Mouse (Mus musculus) intestine, embryonic 16.5 days (tissue): ENCODE results near the gene Celsr1. TPM values are rescaled to one million over a fixed set of nuclear protein-coding genes. Genes with fewer than 3 reads are reported as not detected.

Experiments used
- ATAC-seq: fragments of 200-750 bp; cut with Nextera tagmentation; 2 replicates; pipeline ENCODE4 v1.8.0; 2017; ENCODE audit warnings: moderate TSS enrichment, moderate library complexity
- H3K27ac ChIP-seq: fragments of 300-500 bp; sonication (generic); 2 replicates; pipeline ENCODE4 v1.5.1; 2014; ENCODE audit warnings: mild to moderate bottlenecking, low read length
- H3K27me3 ChIP-seq: fragments of 300-500 bp; sonication (generic); replicated peaks from 2 replicates; pipeline ENCODE4 v1.6.1; 2014; ENCODE audit warnings: low read length, control low read depth, mixed read lengths; ENCODE audit not compliant: control insufficient read depth, insufficient read depth
- H3K36me3 ChIP-seq: fragments of 300-500 bp; sonication (generic); 2 replicates; pipeline ENCODE4 v1.6.1; 2014; ENCODE audit warnings: low read length, control low read depth; ENCODE audit not compliant: control insufficient read depth, insufficient read depth
- H3K4me1 ChIP-seq: fragments of 300-500 bp; sonication (generic); 2 replicates; pipeline ENCODE4 v1.6.1; 2014; ENCODE audit warnings: low read length, control low read depth, mixed read lengths; ENCODE audit not compliant: control insufficient read depth, insufficient read depth
- H3K4me2 ChIP-seq: fragments of 300-500 bp; sonication (generic); 2 replicates; pipeline ENCODE4 v1.6.1; 2014; ENCODE audit warnings: low read depth, low read length, control low read depth
- H3K4me3 ChIP-seq: fragments of 300-500 bp; sonication (generic); 2 replicates; pipeline ENCODE4 v1.5.1; 2014; ENCODE audit warnings: mild to moderate bottlenecking, low read length
- H3K9ac ChIP-seq: fragments of 300-500 bp; sonication (generic); 2 replicates; pipeline ENCODE4 v1.6.1; 2014; ENCODE audit warnings: low read depth, low read length
- H3K9me3 ChIP-seq: fragments of 300-500 bp; sonication (generic); 2 replicates; pipeline ENCODE4 v1.6.1; 2016; ENCODE audit warnings: low read length, control low read depth; ENCODE audit not compliant: control insufficient read depth
- WGBS: fragments of 180-500 bp; shearing (Covaris S2); extraction: QIAGEN DNeasy Blood & Tissue Kit; methylation state at CpG from one replicate; pipeline ENCODE4 v1.1.7; 2014; 5-methylcytosine and 5-hydroxymethylcytosine counted together
- polyA plus RNA-seq: library from polyadenylated mRNA; unstranded; fragments of >200 nt; fragmentation: Nextera tagmentation; extraction: Ambion mirVana; gene quantifications from 2 replicates; pipeline ENCODE4 v1.2.1, GENCODE M21; 2015

Gene Celsr1
- polyA plus RNA-seq, 1 experiment from 2014 or later, result 0.51 TPM

GRCm38 (mm10) chr15:85966032-85966431 lies 67.5 kb downstream of the Celsr1 start:
- Histone ChIP-seq H3K27ac (no peak overlapping the region), H3K9me3 (no peaks in the 10 kb centered on the region), H3K36me3 (no peaks in the 10 kb centered on the region), H3K4me1 (peaks cover 14% of the 10 kb centered on the region; the same call in 1 of the 2 replicates), H3K27me3 (no peaks in the 10 kb centered on the region), H3K9ac (no peak overlapping the region), H3K4me2 (no peak overlapping the region), H3K4me3 (no peak overlapping the region)
- ATAC-seq, result no peak
- 90% methylated on average over 7 of the region's 7 CpGs for WGBS

GRCm38 (mm10) chr15:85963279-85963840 lies 70.2 kb downstream of the Celsr1 start:
- ATAC-seq, result no peak
- Histone ChIP-seq H3K4me1 (no peaks in the 10 kb centered on the region), H3K9me3 (no peaks in the 10 kb centered on the region), H3K36me3 (no peaks in the 10 kb centered on the region), H3K4me3 (no peak overlapping the region), H3K9ac (no peak overlapping the region), H3K27me3 (no peaks in the 10 kb centered on the region), H3K4me2 (no peak overlapping the region), H3K27ac (no peak overlapping the region)
- WGBS, result 70% methylated on average over 8 of the region's 8 CpGs

GRCm38 (mm10) chr15:85962691-85963090 lies 70.9 kb downstream of the Celsr1 start:
- no peaks in the 10 kb centered on the region for H3K9me3 ChIP-seq
- no peaks in the 10 kb centered on the region for H3K27me3 ChIP-seq
- no peak overlapping the region for H3K9ac ChIP-seq
- no peak for ATAC-seq
- 92% methylated on average over 8 of the region's 8 CpGs for WGBS
- H3K4me3 ChIP-seq, result no peak overlapping the region
- no peaks in the 10 kb centered on the region for H3K36me3 ChIP-seq
- H3K4me2 ChIP-seq, result no peak overlapping the region
- no peaks in the 10 kb centered on the region for H3K4me1 ChIP-seq
- no peak overlapping the region for H3K27ac ChIP-seq

- Histone ChIP-seq H3K9ac (no peak overlapping the region), H3K27me3 (no peaks in the 10 kb centered on the region), H3K4me2 (no peak overlapping the region), H3K36me3 (no peaks in the 10 kb centered on the region), H3K27ac (no peak overlapping the region), H3K4me3 (no peak overlapping the region), H3K9me3 (no peaks in the 10 kb centered on the region), H3K4me1 (no peaks in the 10 kb centered on the region)
- 79% methylated on average over 4 of the region's 4 CpGs for WGBS
- ATAC-seq, result no peak
Measured at GRCm38 (mm10) chr15:85961651-85962050, 71.9 kb downstream of the Celsr1 start.

GRCm38 (mm10) chr15:85961131-85961530 lies 72.4 kb downstream of the Celsr1 start:
- Histone ChIP-seq H3K4me1 (no peaks in the 10 kb centered on the region), H3K27ac (no peak overlapping the region), H3K4me2 (no peak overlapping the region), H3K27me3 (no peaks in the 10 kb centered on the region), H3K9ac (no peak overlapping the region), H3K4me3 (no peak overlapping the region), H3K9me3 (no peaks in the 10 kb centered on the region), H3K36me3 (no peaks in the 10 kb centered on the region)
- ATAC-seq, result no peak
- WGBS, result 72% methylated on average over 7 of the region's 7 CpGs

- Histone ChIP-seq H3K9ac (no peak overlapping the region), H3K9me3 (no peaks in the 10 kb centered on the region), H3K27ac (no peak overlapping the region), H3K4me1 (no peaks in the 10 kb centered on the region), H3K36me3 (no peaks in the 10 kb centered on the region), H3K27me3 (no peaks in the 10 kb centered on the region), H3K4me3 (no peak overlapping the region), H3K4me2 (no peak overlapping the region)
- ATAC-seq, result no peak
- WGBS, result 73% methylated on average over 6 of the region's 6 CpGs
Measured at GRCm38 (mm10) chr15:85956202-85956601, 77.4 kb downstream of the Celsr1 start.

- no peak overlapping the region for H3K27ac ChIP-seq
- H3K9me3 ChIP-seq, result no peaks in the 10 kb centered on the region
- no peaks in the 10 kb centered on the region for H3K4me1 ChIP-seq
- no peaks in the 10 kb centered on the region for H3K36me3 ChIP-seq
- WGBS, result 83% methylated on average over 6 of the region's 6 CpGs
- H3K4me3 ChIP-seq, result no peak overlapping the region
- H3K9ac ChIP-seq, result no peak overlapping the region
- no peak for ATAC-seq
- H3K4me2 ChIP-seq, result no peak overlapping the region
- no peaks in the 10 kb centered on the region for H3K27me3 ChIP-seq
Measured at GRCm38 (mm10) chr15:85953458-85953857, 80.1 kb downstream of the Celsr1 start.

GRCm38 (mm10) chr15:85949421-85950164 lies 84.0 kb downstream of the Celsr1 start:
- 76% methylated on average over 16 of the region's 16 CpGs for WGBS
- H3K9ac ChIP-seq, result no peak overlapping the region
- no peak overlapping the region for H3K4me2 ChIP-seq
- H3K27me3 ChIP-seq, result no peaks in the 10 kb centered on the region
- no peak overlapping the region for H3K27ac ChIP-seq
- H3K36me3 ChIP-seq, result no peaks in the 10 kb centered on the region
- H3K9me3 ChIP-seq, result no peaks in the 10 kb centered on the region
- no peak overlapping the region for H3K4me3 ChIP-seq
- ATAC-seq, result no peak
- H3K4me1 ChIP-seq, result no peaks in the 10 kb centered on the region

- Histone ChIP-seq H3K9ac (no peak overlapping the region), H3K4me3 (no peak overlapping the region), H3K4me2 (no peak overlapping the region), H3K9me3 (no peaks in the 10 kb centered on the region), H3K36me3 (no peaks in the 10 kb centered on the region), H3K27ac (no peak overlapping the region), H3K4me1 (no peaks in the 10 kb centered on the region), H3K27me3 (no peaks in the 10 kb centered on the region)
- 74% methylated on average over 8 of the region's 8 CpGs for WGBS
- ATAC-seq, result no peak
Measured at GRCm38 (mm10) chr15:85947967-85948366, 85.6 kb downstream of the Celsr1 start.
